Mouse (Mus musculus): Measurements from ENCODE around the gene Runx1.

DNA sequence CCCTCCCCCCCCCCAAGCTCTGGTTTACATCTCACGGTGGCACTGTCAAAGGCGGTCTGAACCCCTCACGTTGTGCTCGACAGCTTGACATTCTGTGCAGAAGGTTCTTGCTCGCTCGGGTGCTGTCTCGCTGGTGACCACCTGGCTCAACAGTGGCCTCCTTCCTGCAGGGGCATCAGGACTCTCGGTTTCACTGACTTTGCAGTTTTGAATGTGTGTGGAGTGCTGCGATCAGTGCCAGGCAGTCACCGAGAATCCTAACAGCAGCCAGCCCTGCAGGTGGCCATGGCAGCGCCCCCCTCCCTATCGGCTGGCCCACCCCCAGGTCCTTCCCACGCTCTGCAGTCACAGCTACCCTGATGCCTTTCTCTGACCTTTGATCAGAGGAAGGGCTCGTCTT, 4.5 kb upstream of the Runx1 start:
- no peak for TF ChIP-seq POLR2A (IDR thresholded peaks at IDR 0.05; ENCODE audit: borderline replicate concordance, control insufficient read depth, low read depth, low read length)
- TF ChIP-seq CTCF (IDR thresholded peaks at IDR 0.05; ENCODE audit: control insufficient read depth, insufficient read depth, low read length), result no peak
